Mouse (Mus musculus) telencephalon, adult 2 months (tissue): ENCODE measurements around the gene Cyp2c38.
"Not testable (repeated sequence)": the region's sequence is repeated elsewhere in the genome, so short reads cannot be mapped to it uniquely, and the experiment has no call there.

Experiments
- DNase-seq: peaks from one replicate; pipeline ENCODE4 v3.0.0-alpha.2; 2011; ENCODE audit warnings: low read depth, low spot score

Cyp2c38 gene

DNA sequence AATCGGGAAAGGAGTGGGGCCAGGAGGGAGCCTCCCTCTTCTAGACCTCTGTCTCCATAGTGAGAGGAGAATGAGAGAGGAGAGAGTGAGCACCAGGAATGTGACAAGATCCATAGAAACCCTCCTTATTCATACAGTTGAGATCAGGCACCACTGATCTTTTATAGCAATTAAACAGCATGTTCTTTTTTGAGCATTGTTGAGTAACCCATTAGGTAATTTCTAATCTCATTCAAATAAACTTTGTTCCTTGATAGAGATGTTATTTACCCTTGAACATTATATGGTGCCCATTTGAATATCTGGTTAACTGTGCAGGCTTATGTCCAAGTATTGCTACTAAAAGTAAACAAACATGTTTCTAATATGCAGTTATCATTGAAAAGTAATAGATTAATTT lies at the start of gene Cyp2c38:
Cyp2c38 (minus strand) TSS at position 135 of the 400 bp plus-strand sequence.
- no peak for DNase-seq

DNA sequence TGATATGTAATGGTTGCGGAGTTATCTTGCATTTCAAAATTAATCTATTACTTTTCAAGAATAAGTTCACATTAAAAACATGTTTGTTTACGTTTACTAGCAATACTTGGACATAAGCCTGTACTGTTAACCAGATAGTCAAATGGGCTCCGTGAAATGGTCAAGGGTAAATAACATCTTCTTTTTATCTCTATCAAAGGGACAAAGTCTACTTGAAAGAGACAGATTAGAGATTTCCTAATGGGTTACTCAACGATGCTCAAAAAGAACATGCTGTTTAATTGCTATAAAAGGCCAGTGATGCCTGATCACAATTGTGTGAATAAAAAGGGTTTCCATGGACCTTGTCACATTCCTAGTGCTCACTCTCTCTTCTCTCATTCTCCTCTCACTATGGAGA lies 47.7 kb upstream of the Cyp2c38 start, which contains the start of gene Cyp2c39:
Cyp2c39 (plus strand) TSS at position 329 of the 400 bp plus-strand sequence.
- no peak for DNase-seq

DNA sequence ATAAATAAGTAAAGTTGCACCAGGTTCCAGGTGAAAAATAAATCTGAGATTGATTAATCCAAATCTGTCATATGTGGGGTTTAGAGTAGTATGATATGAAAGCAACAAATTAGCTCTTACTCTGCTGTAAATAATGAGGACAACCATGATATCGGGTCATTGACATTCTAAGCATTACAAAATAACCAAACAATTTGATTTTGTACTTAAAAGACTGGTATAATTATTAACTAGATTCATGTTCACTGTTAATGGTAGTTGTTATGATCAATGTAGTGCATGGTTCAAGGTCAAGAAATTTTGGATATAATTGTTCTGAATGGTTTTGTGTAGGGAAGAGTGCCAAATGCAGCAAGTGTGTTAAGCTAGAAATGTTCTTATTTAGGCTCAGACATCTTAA lies 46.7 kb upstream of the Cyp2c38 start:
- DNase-seq, result no peak

DNA sequence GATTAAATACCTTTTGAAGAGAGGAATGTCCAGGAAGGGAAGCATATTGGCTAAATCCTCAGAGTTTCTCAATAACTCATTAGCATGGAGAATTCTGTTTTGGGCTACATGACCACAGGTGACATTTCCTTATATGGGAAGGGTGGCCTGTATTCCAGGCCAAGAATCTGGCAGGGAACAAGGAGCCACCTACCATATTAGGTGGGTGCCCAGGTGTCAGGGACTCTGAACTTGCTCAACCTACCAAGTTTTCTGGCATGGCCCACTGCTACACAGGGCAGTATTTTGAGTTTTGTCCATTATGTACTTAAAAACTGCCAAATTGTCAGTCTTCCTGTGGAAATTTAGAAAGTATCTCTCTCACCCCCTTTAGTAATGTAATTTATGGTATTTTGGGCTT lies 43.5 kb upstream of the Cyp2c38 start:
- DNase-seq, result no peak

DNA sequence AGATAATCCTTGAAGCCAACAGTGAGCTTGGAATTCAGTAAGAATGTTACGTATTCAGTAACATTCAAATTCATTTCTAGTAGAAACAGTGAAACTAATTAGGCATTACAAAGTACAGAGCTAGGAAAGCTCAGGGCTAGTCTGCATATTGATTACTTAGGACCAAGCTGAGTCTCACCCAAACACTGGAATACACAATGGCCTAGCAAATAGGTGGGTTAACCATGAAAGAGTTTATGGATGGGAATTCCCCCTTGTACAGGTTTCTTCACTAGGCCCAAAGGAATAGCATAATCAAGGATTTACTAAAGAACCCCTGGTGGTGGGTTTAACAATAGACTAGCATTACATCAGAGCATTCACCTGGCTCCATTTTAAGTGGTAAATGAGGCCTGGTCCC lies 21.1 kb upstream of the Cyp2c38 start:
- DNase-seq, result not testable (repeated sequence)

DNA sequence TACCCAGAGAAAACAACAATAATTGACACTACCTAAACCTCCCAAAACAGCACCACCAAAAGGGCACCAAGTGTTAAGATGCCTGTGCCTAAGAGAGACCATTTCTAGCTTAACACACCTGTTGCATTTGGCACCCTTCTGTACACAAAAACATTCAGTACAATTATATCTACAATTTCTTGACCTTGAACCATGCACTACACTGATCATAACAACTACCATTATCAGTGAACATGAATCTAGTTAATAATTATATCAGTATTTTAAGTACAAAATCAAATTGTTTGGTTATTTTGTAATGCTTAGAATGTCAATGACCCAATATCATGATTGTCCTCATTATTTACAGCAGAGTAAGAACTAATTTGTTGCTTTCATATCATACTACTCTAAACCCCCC lies 1.0 kb upstream of the Cyp2c38 start:
- DNase-seq, result no peak
